Mouse (Mus musculus) testis, postnatal 14 days (tissue): ENCODE data around the gene C87977.
"Not testable (repeated sequence)": the region's sequence is repeated elsewhere in the genome, so short reads cannot be mapped to it uniquely, and the experiment has no call there.

Source experiments
- DNase-seq: peaks from one replicate; pipeline ENCODE4 v3.0.0; 2021; ENCODE audit warnings: low spot score

C87977 gene

DNA sequence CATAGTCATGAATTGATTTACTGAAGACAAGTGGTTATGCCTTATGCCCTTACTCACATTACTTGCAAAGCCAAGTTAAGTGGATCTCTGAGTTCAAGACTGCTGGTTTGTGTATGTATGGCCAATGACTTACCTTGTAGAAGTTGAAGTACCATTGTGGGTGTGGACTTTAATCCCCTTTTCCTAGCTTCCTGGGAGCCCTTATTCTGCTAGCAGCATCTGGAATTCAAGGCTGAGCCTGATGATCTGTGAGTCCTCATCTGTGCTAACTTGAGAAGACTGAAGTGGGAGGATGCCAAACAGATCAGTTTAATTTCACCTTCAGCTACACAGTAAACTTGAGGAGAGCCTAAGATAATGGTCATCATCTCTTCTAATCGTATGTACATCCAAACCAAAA lies at the start of gene C87977:
Gene C87977 (minus strand): TSS at position 101 of the 400 bp plus-strand sequence.
- DNase-seq = not testable (repeated sequence)

DNA sequence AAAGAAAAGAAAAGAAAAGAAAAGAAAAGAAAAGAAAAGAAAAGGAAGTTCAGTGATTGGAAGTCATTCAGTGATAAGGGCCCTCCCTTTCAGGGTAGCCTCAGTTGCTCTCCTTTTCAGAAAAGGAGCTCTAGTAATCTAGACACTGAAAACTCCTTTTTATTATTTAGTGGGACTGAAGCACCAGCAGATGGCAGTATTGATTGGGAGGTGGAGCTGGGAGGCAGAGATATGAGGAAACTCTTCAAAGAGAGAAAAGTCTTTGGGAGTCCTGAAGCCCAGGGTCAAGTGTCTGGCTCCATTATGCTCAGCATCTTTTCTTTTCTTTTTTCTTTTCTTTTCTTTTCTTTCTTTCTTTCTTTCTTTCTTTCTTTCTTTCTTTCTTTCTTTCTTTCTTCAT lies 41.6 kb upstream of the C87977 start:
- DNase-seq = not testable (repeated sequence)

DNA sequence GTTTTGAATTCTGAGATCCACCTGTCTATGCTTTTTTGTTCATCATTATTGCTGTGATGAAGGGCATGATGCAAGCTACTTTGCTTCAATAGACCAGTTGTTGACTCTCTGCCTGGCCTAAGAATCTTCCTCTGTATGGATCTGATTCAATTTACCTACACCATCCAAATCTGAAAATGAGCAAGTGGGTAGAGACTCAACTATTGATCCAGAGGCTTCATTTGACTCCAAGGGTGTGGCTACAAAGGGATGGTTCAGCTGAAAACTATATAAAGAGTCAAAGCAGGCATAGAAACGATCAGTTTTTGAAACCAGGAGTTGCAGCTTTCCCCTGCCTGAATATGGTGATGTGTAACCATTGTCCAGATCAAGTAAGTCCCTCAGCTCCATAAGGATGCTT lies 22.7 kb downstream of the C87977 start, which contains the start of gene Oog2:
Gene Oog2 (plus strand): TSS at position 301 of the 400 bp plus-strand sequence.
- no peak for DNase-seq

DNA sequence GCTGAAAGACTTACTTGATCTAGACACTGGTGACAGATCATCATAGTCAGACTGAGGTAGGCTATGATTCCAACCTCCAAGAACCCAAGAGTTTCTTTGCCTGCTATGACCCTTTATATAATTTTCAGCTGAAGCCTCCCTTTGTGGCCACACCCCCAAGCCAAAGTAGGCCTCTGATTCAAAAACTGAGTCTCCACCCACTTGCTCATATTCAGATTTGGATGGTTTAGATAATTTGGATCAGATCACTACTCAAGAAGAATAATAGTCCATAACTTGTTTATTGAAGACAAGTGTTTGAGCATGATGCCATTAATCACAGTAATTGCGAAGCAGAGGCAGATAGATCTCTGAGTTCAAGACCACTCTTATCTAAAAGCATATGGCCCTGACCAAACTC lies 50.6 kb downstream of the C87977 start, which contains the start of gene Oog3:
Gene Oog3 (minus strand): TSS at position 101 of the 400 bp plus-strand sequence.
- DNase-seq = no peak
